Mouse (Mus musculus) neutrophil, adult 59 days (primary cell): ENCODE measurements around the gene Gm6710. TPM values are rescaled to one million over a fixed set of nuclear protein-coding genes. Genes with fewer than 3 reads are reported as not detected.

Experiments
- total RNA-seq, 2 experiments: library from RNA; stranded (reverse); gene quantifications; 1 replicate in 1 of 2; 2 replicates in 1 of 2; pipeline ENCODE4 v1.2.4; 2023

Gm6710 gene
- 1 to 10 TPM; 2.4 to 2.9 TPM for total RNA-seq

DNA sequence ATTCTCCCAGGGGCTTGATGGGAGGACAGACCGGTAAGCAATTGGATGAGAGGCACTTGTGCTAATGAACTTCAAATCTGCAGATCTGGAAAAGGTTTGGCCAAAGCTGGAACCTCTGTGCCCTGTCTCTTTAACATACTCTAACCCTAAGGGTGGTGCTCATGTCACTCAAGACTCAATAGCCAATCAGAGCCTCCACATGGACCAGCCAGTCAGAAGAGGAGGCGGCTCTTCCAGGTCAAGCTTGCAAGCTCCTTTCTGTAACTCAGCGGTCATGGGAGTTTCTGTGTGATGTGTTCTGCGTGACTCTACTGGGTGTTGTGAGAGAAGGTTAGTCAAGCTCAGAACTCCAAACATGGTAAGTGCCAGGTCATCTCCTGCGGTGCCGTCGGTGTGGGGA, at the start of gene Gm6710:
TSS of gene Gm6710 (plus strand) at position 196 of the 400 bp plus-strand sequence.

Other genes starting within 250 kb of the Gm6710 start
- gene Gm11007, start 225.2 kb upstream of the Gm6710 start, total RNA-seq: not detected
- gene Zfp969, start 165.6 kb upstream of the Gm6710 start, total RNA-seq: not detected
- not detected for gene Gm2007, start 127.7 kb upstream of the Gm6710 start, total RNA-seq
- 1 to 10 TPM in 1 of 2 experiments, not detected in 1; 1.3 TPM for gene Gm14288, start 68.1 kb upstream of the Gm6710 start, total RNA-seq
- under 1 TPM; 0.44 to 0.71 TPM for gene Zfp966, start 61.9 kb downstream of the Gm6710 start, total RNA-seq
- 1 to 10 TPM; 1.3 to 2.1 TPM for gene Gm2026, start 96.1 kb downstream of the Gm6710 start, total RNA-seq